Mouse (Mus musculus) brain, embryonic 14.5 days (tissue): ENCODE data around the gene Commd1. TPM values are rescaled to one million over a fixed set of nuclear protein-coding genes. Genes with fewer than 3 reads are reported as not detected.

Source experiments
- DNase-seq: peaks from one replicate; pipeline ENCODE4 v3.0.0-alpha.2; 2011; ENCODE audit warnings: low read depth
- CTCF ChIP-seq: fragments of 200-500 bp; IDR thresholded peaks from 2 replicates; pipeline ENCODE4 v1.5.1; 2012; ENCODE audit warnings: inconsistent platforms, mild to moderate bottlenecking, moderate library complexity, borderline replicate concordance; ENCODE audit not compliant: insufficient read depth, insufficient read length; ENCODE audit errors: extremely low read depth
- POLR2A ChIP-seq: fragments of 200-500 bp; IDR thresholded peaks from 2 replicates; pipeline ENCODE4 v1.6.1; 2012; ENCODE audit warnings: mild to moderate bottlenecking, inconsistent platforms, borderline replicate concordance; ENCODE audit not compliant: poor library complexity, insufficient read depth, insufficient read length, severe bottlenecking; ENCODE audit errors: extremely low read depth
- polyA plus RNA-seq: library from polyadenylated mRNA; depleted of rRNA; stranded (reverse); fragments of >200 nt; gene quantifications from 2 replicates; pipeline ENCODE4 v1.2.3, GENCODE M21; 2012

Gene Commd1
- polyA plus RNA-seq, 1 experiment: 57.5 TPM

DNA sequence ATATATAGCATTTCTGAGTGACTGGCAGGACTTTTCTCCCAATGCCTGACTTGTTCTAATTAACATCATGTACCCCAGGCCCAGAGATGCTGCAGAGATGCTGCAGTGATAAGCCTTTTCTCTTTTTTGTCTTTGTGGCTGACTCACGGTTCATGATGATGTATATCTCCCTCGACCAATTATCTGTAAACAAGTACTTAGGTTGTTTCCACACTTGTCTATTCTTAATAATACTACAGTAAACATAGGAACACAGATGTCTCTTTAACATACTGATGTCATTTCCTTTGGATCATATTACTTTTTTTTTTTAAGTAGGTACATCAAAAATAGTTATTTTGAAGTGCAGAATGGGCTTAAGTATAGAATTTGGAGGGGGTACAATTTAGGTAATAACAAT is 79.3 kb downstream of the Commd1 start:
- DNase-seq: no peak
- TF ChIP-seq POLR2A: no peak
- TF ChIP-seq CTCF: no peak

DNA sequence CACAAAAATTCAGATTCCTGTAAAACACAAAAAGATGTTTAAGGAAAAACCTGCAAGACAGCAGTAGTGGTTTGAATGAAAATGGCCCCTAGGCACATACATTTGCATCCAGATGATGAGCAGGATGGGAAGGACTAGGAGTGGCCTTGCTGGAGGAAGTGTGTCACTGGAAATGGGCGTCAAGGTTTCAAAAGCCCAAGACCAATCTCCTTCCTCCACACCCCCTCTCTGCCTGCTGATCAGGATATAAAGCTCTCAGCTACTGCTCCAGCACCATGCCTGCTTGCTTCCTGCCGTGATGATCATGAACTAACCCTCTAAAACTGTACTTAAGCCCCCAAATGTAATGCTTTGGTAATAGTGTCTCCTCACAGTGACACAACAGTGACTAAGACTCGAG is 82.1 kb downstream of the Commd1 start:
- no peak for TF ChIP-seq CTCF
- no peak for TF ChIP-seq POLR2A
- DNase-seq: no peak

DNA sequence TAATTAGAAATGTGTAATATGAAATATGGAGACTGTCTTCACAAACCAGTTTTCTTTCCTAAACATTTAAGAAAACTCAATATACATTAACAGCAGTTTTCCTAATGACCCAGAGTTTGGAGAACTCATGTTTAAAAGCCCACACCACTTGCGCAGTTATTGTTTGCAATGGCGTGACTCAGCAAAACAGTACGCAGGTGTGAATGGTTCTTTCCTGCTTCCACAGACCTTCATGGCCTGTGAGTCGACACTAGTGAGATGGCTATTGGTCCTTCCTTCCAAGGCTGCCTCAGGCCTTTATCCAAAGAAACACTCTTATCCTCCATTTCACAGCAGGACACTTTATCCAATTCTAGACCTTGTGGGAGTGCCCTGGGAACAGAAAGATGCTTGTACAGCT is 84.5 kb downstream of the Commd1 start:
- no peak for TF ChIP-seq CTCF
- TF ChIP-seq POLR2A: no peak
- no peak for DNase-seq

DNA sequence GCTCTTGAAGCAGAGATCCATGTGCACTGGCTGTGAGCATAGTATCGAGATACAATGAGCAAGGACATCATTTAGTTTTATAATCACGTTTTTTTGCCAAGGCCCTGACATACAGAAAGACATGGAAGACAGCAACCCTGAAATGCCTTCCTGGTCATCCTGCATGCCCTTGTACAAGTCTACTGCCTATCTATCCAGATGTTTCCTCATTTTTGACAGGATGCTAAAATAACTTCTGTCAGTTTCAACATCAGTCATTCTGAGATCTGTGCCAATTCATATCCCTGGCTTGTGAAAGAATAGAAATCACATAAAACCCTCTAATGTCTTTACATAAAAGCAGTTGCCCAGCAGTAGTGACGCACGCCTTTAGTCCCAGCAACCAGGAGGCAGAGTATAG is 85.1 kb downstream of the Commd1 start:
- TF ChIP-seq CTCF (no peak), POLR2A (no peak)
- no peak for DNase-seq

- TF ChIP-seq CTCF (no peak), POLR2A (no peak)
- DNase-seq: peak; percentile 34
These were observed 89.1 kb downstream of the Commd1 start for GRCm38 (mm10) chr11:22893075-22893474.

DNA sequence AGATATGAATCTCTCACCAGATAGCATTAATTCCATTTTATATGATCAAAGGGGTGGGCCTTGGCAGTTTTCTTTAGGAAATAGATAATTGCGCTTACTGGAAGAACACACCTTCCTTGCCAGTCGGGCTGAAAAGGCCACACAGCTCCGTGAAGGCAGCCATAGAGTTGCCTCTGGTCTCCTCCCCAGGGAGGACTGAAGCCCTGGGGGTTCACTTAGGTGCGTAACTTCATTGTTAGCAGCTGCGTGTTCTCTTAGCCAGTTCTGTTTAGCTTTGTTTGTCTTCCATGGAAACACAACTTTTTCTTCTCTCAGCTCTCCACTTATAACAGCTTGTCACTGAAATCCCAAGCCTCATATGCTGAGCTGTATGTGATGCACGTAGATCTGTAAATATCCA is 89.7 kb downstream of the Commd1 start:
- TF ChIP-seq POLR2A: no peak
- no peak for TF ChIP-seq CTCF
- DNase-seq: no peak

- DNase-seq: no peak
- TF ChIP-seq CTCF (no peak), POLR2A (no peak)
These were observed 90.3 kb downstream of the Commd1 start for GRCm38 (mm10) chr11:22891876-22892275.

DNA sequence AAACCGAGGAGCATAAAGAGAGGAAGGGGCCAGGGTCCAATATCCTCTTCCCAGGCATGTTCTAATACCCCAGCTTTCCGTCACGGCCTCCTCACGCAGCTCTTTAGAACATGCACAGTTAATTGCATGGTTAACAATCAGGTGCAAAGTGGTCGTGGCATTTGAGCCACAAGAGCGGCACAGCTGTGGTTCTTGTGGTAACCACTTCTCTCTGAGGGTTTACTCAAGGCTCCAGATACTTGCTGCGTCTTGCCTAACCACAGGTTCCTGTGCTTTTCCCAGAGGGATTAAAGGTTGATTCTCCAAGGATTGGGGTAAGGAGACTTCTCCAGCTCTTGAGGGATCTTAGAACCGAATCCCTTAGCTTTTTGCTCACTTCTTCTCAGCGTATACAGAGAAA is 90.9 kb downstream of the Commd1 start:
- no peak for DNase-seq
- TF ChIP-seq POLR2A (no peak), CTCF (no peak)

DNA sequence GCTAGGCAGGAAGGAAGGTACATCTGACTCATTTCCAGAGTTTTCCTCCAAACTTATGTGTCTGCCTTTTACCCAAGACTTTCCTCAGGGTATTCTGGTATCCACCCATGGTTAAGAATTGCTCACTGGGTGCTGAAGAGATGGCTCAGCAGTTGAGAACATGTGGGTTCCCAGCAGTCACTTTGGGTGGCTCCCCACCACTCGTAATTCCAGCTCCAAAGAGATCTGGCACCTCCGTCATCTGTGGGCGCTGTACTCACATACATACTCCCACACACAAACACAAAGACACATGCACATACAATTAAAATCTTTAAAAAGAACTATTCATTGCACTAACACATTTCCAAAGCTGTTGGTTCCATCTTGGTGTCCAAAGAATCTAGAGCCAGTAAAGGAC is 93.0 kb downstream of the Commd1 start:
- no peak for TF ChIP-seq POLR2A
- TF ChIP-seq CTCF: no peak
- DNase-seq: no peak

GRCm38 (mm10) chr11:22886991-22887390 is 95.2 kb downstream of the Commd1 start:
- TF ChIP-seq POLR2A (no peak), CTCF (no peak)
- DNase-seq: no peak

- no peak for DNase-seq
- TF ChIP-seq CTCF (no peak), POLR2A (no peak)
These were observed 96.8 kb downstream of the Commd1 start for GRCm38 (mm10) chr11:22885350-22885749.

- DNase-seq: no peak
- TF ChIP-seq CTCF (no peak), POLR2A (no peak)
These were observed 98.5 kb downstream of the Commd1 start for GRCm38 (mm10) chr11:22883676-22884075.

- TF ChIP-seq POLR2A (no peak), CTCF (no peak)
- no peak for DNase-seq
These were observed 99.3 kb downstream of the Commd1 start for GRCm38 (mm10) chr11:22882926-22883325.
